ENCODE assay signal across 25 mouse cellular contexts in genomic region chr17:24733434-24734050, GRCm38 (mm10). TPM values are rescaled to one million over a fixed set of nuclear protein-coding genes. Genes with fewer than 3 reads are reported as not detected.
DNase-seq lines count a peak whose midpoint lies in the region; TF ChIP-seq lines count a peak whose summit lies in the region.
"Had no signal": no experiment of that assay in that cellular context is flagged by ENCODE, and none has a peak within 500 bp of the region (broad histone marks: within the 10 kb centered on the region; RNA-seq: fewer than 3 reads in every experiment).

No protein-coding gene starts in this region.

- TF ChIP-seq EP300 in heart, adult 2 months (IDR thresholded peaks at IDR 0.05; ENCODE audit: insufficient read depth, low read depth, low read length), result no peak

- H3K4me1 ChIP-seq in heart, adult 2 months (ENCODE audit: control insufficient read depth, insufficient read depth, low read length), result peaks cover 5% of the 10 kb centered on the region
- peaks cover 41% of the 10 kb centered on the region for H3K4me1 ChIP-seq in heart, embryonic 10.5 days

- intact Hi-C loops in heart, adult 2 months (cut with DNase I), result no loop called here

- DNase-seq in heart, adult 2 months, result no peak
- DNase-seq in heart, embryonic 10.5 days (ENCODE audit: low spot score), result no peak
- peak; percentile 30 to 33 for DNase-seq in lung, adult 18-20 months
- DNase-seq in lung, postnatal 10 days, result no peak
- DNase-seq in 3134 (ENCODE audit: extremely low read depth, insufficient read length, low spot score) (peak; percentile 40), 3T3-L1 (ENCODE audit: low read depth, low spot score) (peak; percentile 23), MN1 (ENCODE audit: low spot score) (no peak)
- DNase-seq: adrenal gland, adult 2 months; cerebellum, adult 11-12 months; cerebellum, postnatal 10 days; gastrocnemius, postnatal 25 days; heart, postnatal 10 days; kidney, postnatal 4 days; lung, postnatal 4 days had no signal

- TF ChIP-seq CTCF in heart, adult 2 months (IDR thresholded peaks at IDR 0.05), result no peak

- H3K36me3 ChIP-seq in heart, adult 2 months (ENCODE audit: control insufficient read depth, insufficient read depth, low read length), result peaks cover 2% of the 10 kb centered on the region; the same call in 1 of the 2 replicates
- no peaks in the 10 kb centered on the region for H3K36me3 ChIP-seq in heart, embryonic 10.5 days
- H3K36me3 ChIP-seq: hindbrain, embryonic 10.5 days; intestine, embryonic 15.5 days; limb, embryonic 15.5 days had no signal

- no peak for TF ChIP-seq POLR2A in heart, adult 2 months (IDR thresholded peaks at IDR 0.05; ENCODE audit: insufficient read depth, low read depth, low read length)

- WGBS in heart, adult 2 months, result 90% methylated on average over 21 of the region's 21 CpGs
- WGBS in heart, embryonic 10.5 days, result 87% methylated on average over 21 of the region's 21 CpGs

- no peaks in the 10 kb centered on the region for H3K79me2 ChIP-seq in heart, adult 2 months (replicated peaks; ENCODE audit: control insufficient read depth, insufficient read depth, low read length)

- no peaks in the 10 kb centered on the region for H3K9me3 ChIP-seq in heart, embryonic 10.5 days
- H3K9me3 ChIP-seq: hindbrain, embryonic 10.5 days; intestine, embryonic 15.5 days; limb, embryonic 15.5 days had no signal

- peak overlapping the region; percentile 89 for H3K27ac ChIP-seq in heart, adult 2 months
- H3K27ac ChIP-seq in heart, embryonic 10.5 days, result no peak overlapping the region
- H3K27ac ChIP-seq: hindbrain, embryonic 10.5 days; intestine, embryonic 15.5 days; limb, embryonic 15.5 days had no signal

- H3K4me3 ChIP-seq in heart, adult 2 months, result no peak overlapping the region
- no peak overlapping the region for H3K4me3 ChIP-seq in heart, embryonic 10.5 days
- H3K4me3 ChIP-seq: hindbrain, embryonic 10.5 days; intestine, embryonic 15.5 days; limb, embryonic 15.5 days had no signal

- H3K27me3 ChIP-seq in heart, adult 2 months (ENCODE audit: control insufficient read depth, insufficient read depth, low read length), result no peaks in the 10 kb centered on the region
- H3K27me3 ChIP-seq in heart, embryonic 10.5 days (ENCODE audit: insufficient read depth, poor library complexity, severe bottlenecking), result no peaks in the 10 kb centered on the region
- H3K27me3 ChIP-seq: intestine, embryonic 15.5 days; limb, embryonic 15.5 days had no signal

- H3K9ac ChIP-seq in heart, adult 2 months (ENCODE audit: low read depth, low read length), result no peak overlapping the region
- H3K9ac ChIP-seq: intestine, embryonic 15.5 days; limb, embryonic 15.5 days had no signal

RNA-seq across cellular contexts. Expression of gene Msrb1, which starts 2.9 kb away (rescaled TPM):
- total RNA-seq in heart, adult 2 months (2021), result 100 to 1,000 TPM; 154 to 178 TPM
- polyA plus RNA-seq in heart, adult 2 months (2012; rRNA removed), result 155 and 164 TPM in 2 replicates
- 17.8 and 19.7 TPM in 2 replicates for polyA plus RNA-seq in heart, embryonic 10.5 days (2016; fragmentation: Nextera tagmentation; extraction: Ambion mirVana)

RNA-seq across cellular contexts. Expression of gene Rpl3l, which starts 5.9 kb away (rescaled TPM):
- 100 to 1,000 TPM; 386 to 472 TPM for total RNA-seq in heart, adult 2 months (2021)
- 213 and 215 TPM in 2 replicates for polyA plus RNA-seq in heart, adult 2 months (2012; rRNA removed)
- 0.39 and 1.3 TPM in 2 replicates for polyA plus RNA-seq in heart, embryonic 10.5 days (2016; fragmentation: Nextera tagmentation; extraction: Ambion mirVana)
- polyA plus RNA-seq: adrenal gland, adult 2 months; CD4-positive, CD25-positive, alpha-beta regulatory T cell, adult 4 months; embryonic facial prominence, embryonic 11.5 days; forebrain, embryonic 11.5 days; hindbrain, embryonic 10.5 days; hindbrain, embryonic 16.5 days; intestine, embryonic 15.5 days; kidney, embryonic 14.5 days; limb, embryonic 15.5 days had no signal

RNA-seq across cellular contexts. Expression of gene Ndufb10, which starts 9.3 kb away (rescaled TPM):
- 100 to 1,000 TPM; 916 to 992 TPM for total RNA-seq in heart, adult 2 months (2021)
- polyA plus RNA-seq in heart, adult 2 months (2012; rRNA removed), result 1,269 and 1,412 TPM in 2 replicates
- 342 and 383 TPM in 2 replicates for polyA plus RNA-seq in heart, embryonic 10.5 days (2016; fragmentation: Nextera tagmentation; extraction: Ambion mirVana)

RNA-seq across cellular contexts. Expression of gene Rps2, which starts 15.6 kb away (rescaled TPM):
- total RNA-seq in heart, adult 2 months (2021), result 100 to 1,000 TPM; 675 to 722 TPM
- 2,277 and 2,346 TPM in 2 replicates for polyA plus RNA-seq in heart, adult 2 months (2012; rRNA removed)
- polyA plus RNA-seq in heart, embryonic 10.5 days (2016; fragmentation: Nextera tagmentation; extraction: Ambion mirVana), result 1,171 and 1,258 TPM in 2 replicates

RNA-seq across cellular contexts. Expression of gene Rnf151, which starts 15.7 kb away (rescaled TPM):
- total RNA-seq in heart, adult 2 months (2021), result not detected
- 0.15 and 0.68 TPM in 2 replicates for polyA plus RNA-seq in heart, adult 2 months (2012; rRNA removed)
- polyA plus RNA-seq in heart, embryonic 10.5 days (2016; fragmentation: Nextera tagmentation; extraction: Ambion mirVana), result 0.20 and 0.33 TPM in 2 replicates
- total RNA-seq: adrenal gland, adult 2 months; gastrocnemius, postnatal 25 days; heart, postnatal 10 days; left cerebral cortex, postnatal 14 days; megakaryocyte-erythroid progenitor cell, adult 5-6 weeks; neutrophil, adult 5-6 weeks had no signal
- polyA plus RNA-seq: CD4-positive, CD25-positive, alpha-beta regulatory T cell, adult 4 months; hindbrain, embryonic 16.5 days had no signal

Comparison
In these comparisons a context has a peak if more than half of its experiments do, and no peak if none do; other contexts are left out.
1. DNase-seq: peak in lung, adult 18-20 months (2 of 2), 3134 (single experiment) and 3T3-L1 (single experiment); none in heart, adult 2 months (0 of 2), heart, embryonic 10.5 days (single experiment), lung, postnatal 10 days (single experiment) and MN1 (single experiment).
2. RNA of gene Rpl3l, which starts 5.9 kb away (polyA plus RNA-seq): 213 to 215 TPM in heart, adult 2 months; 0.39 to 1.3 TPM in heart, embryonic 10.5 days; every median in the first group is over 10 times any median in the second.